Mouse (Mus musculus): ENCODE measurements at regions not wholly inside any gene's neighbourhood (a gene's known extent, or its start where the extent isn't known, plus 50 kb on each side); places are given as distances from the start of the nearest gene placed in this dataset.

DNA sequence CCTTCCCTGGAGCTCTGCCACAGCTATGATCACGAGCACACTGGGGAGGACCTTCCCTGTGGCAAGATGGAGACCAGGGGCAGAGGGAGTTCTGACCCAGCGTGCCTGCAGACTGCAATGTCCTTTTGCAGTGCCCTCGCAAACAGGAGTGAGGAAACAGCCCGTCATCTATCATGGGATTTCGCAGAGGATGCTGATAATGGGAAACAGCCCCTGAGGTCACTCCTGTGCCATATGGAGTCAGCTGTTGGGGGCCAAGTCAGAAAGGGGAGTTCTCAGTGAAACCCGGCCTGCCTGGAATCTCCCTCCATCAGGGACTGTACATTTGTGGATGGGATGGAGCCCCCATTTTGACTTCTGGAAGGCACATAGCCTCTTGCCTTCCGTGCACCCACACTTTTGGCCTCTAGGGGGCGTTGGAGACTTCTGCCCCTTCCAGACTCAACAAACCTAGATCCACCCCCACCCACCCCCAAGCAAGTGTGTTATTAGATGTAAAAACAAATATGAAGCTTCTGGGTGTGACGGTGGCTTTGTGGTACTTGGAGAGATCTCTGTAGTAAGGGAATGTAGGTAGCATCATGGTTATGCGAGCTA, 98.1 kb downstream of the Kdr start:
- in situ Hi-C loops (cut with MboI, MseI), result loop anchor here in 1 of 2 experiments (5.0 kb wide), 1 partner anchor 232 kb away; no protein-coding TSS in a partner anchor

DNA sequence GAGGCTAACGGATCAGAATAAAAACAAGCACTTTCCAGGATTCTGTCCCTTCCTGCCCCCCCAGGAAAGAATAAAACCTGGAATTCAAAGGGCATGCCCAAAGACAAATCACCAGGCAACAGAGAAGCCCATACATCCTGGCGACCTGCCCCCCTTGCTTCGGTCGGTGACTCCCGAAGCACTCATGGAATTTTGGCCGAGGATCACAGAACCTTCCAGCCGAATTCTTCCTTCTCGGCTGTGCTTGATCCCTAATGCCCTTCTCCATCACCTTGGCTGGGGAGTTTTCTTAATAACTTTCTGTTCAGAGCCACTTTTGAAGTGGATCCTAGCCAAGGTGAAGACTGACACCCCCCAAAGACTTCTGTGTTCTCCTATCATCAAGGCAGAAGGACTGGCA, 99.9 kb downstream of the Kdr start:
- in situ Hi-C loops (cut with MboI, MseI), result loop anchor here in 1 of 2 experiments (10.0 kb wide), 1 partner anchor 166 kb away; no protein-coding TSS in a partner anchor

DNA sequence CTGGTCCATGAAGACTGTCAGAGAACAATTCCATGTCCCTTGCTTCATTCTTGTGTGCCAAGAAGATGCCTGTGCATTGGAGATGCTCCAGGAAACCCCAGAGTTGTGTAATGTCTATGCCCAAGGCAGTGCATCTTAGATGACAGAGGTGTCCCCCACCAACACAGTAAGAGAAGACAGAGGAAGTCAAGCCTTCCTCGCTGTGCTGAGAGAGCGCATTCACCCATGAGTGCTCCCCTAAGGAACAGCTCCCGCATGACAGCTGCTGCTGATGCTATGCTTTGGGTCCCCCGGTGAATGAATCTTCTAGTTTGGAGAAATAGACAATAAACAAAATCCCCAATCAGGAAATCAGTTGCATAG, 100.7 kb downstream of the Kdr start:
- in situ Hi-C loops (cut with MboI, MseI), result loop anchor here in 1 of 2 experiments (10.0 kb wide), 1 partner anchor 167 kb away; no protein-coding TSS in a partner anchor

DNA sequence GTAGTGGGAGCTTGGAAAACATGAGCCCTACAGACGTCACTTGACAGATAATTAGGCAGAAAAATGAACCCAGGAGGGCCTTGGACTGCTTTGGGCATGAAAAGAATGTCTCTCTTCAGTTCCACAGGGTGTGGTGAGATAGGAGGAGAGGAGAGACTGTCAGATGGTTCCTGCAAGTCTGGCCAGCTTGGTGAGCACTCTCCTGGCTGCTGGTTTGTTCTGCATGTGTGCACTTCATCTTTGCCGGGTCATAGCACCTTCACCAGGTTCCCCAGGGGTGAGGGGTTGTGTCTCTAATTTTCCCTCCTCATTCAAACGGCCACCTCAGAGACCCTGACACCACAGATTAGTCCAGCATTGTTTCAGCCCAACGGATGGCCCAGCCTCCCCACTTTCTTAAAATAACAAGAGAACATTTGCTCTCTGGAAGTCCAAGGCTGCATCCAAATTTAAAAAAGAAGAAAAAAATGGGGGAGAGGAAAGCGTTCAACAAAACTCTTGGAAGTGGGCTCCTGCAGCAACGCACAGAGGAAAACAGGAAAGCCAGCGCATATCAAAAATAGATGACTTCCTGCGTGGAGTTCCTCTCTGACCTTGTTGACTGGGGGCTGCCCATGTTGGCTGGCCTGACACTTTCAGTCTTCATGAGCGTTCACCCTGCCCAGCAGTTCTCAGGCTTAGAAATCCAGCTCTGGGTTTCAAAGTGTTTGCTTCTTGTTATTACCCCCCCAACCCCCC, 101.2 kb downstream of the Kdr start:
- in situ Hi-C loops (cut with MboI, MseI), result loop anchor here in 1 of 2 experiments (10.0 kb wide), 1 partner anchor 168 kb away; no protein-coding TSS in a partner anchor

DNA sequence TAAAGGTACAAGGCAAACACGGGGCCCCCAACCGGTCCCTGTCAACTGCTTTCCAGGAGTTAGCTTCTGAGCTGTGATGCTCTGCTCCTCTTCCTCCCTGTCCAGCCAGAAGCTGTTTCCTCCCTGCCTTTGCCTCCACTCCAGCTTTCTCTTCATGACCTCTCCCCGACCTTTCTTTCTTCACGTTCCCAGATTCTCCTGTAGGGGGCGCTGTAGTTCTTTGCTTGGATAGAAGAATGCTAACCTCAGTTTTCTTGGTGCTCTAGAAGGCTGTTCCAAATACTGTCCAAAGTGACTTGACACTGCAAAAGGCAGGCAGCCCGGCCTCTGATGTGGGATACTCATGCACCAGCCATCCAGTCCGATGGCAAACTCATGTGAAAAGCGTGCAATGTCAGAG, 107.1 kb downstream of the Kdr start:
- in situ Hi-C loops (cut with MboI, MseI), result loop anchor here (5.0 to 10.0 kb wide), 2 partner anchors 174 to 241 kb away; no protein-coding TSS in a partner anchor

DNA sequence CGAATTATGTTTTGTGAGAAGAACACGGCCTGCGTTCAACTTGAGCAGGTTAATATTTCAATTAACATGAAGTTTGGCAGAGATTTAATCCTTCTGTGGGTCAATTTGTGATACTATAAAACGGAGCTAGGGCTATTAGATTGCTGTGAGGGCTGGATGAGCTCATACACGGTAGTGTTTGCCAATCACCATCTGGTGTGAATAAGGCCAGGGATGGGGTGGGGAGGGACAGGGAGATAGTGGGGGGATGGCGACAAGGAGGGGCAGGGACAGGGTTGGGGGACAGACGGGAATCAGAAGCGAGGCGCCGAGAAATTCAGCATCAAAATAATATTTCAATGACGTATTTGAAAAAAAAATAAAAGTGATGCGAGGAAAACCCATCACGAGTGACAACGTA, 107.6 kb downstream of the Kdr start:
- in situ Hi-C loops (cut with MboI, MseI), result loop anchor here (5.0 to 10.0 kb wide), 2 partner anchors 174 to 242 kb away; no protein-coding TSS in a partner anchor

DNA sequence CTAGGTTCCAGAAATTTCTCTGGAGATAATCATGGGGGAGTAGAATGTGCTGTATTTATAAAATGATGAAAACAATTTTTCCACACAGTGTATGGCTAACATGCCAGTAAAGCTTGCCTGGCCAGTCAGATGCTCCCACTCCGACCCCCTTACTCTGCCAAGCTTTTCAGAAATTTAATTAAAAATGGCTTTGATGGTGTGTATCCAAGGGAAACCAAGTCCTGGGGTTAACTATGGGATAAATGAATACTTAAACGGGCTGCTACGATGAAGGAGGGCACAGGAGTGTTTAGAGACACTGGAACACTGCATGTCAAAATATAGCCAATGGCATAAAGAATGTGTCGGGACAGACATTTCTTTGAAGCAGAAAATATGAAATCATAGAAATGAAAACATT, 108.7 kb downstream of the Kdr start:
- in situ Hi-C loops (cut with MboI, MseI), result no loop called here

DNA sequence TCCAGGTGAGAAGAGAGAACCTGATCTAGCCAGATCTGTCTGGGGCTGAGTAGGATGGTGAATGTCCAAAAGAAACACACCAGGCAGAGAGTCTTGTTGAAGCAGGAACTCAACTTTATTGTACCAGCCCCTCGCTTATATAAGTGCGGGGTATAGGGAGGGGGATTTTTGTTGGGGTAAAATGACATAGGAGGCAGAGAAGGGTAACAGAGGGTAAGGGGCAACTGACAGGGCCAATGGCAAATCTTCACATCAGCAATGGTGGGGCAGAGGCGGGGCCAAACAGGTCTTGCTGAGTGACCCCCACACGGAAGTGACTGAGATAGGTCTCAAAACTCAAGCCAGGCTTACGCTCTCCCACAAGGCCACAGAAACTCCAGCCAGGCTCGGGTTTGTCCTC, 113.2 kb downstream of the Kdr start:
- in situ Hi-C loops (cut with MboI, MseI), result no loop called here

DNA sequence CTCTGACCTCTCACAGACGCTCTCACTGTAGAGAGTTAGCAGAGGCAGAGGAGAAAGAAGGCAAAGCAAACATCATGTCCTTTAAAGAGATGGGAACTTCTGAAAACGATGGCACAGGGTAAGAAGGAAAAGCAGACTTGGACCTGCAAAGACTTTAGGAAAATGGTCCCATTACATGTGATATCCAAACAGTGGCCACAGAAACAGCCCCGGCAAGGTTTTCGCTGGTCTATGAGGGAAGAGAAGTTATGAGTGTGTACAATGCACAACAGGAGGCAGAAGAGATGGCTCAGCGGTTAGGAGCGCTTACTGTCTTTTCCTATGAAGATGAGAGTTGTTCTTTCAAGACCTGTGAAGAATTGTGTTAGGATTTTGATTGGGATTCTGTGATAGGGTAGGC, 114.9 kb downstream of the Kdr start:
- in situ Hi-C loops (cut with MboI, MseI), result no loop called here

DNA sequence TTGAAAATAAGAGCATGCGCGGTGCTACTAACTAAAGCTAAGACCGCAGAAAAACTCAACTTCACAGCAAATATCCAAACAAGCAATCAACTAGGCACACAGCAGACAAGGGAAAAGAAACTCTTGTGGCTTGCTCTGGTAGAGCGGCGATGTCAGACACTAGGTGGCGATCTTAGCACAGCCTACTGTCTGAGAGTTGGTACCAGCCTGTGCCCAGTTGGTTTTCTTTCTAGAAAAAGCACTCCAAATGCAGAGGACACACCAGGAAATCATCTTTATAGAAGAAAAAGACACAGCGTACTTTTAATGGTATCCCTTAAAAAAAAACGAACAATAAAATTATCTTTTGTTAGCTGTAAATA, 115.6 kb downstream of the Kdr start:
- in situ Hi-C loops (cut with MboI, MseI), result no loop called here

DNA sequence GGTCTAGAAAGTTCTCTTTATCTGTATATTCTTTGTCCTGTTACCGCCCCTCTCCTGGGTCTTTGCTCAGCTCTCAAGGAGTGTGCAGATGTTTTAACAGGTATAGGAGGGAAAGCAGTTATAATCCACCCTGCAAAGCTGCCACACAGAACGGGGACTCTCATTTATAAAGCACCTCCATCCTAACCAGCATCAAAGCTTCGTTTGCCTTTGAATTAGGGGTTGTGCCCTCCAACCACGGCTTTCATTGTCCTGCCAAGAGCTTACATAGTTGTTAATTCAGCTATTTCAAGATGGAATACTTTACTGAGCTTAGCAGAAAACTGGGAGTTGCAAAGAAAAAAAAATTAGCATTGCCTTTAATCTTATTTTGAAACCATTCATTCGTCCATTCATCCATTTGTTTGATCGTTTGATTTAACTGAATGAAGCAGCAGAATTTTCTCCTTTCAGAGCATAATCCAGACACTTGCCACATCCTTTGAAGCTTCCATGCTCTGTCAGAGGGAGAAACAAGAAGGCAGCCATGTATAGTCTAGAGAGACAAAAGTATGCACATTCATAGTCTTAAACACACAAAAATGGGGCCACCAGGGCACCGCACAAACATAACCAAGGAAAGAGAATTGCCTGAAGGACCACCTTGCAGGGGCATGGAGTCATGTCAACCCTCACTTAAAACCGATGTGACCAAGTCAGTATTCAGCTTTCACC, 116.2 kb downstream of the Kdr start:
- in situ Hi-C loops (cut with MboI, MseI), result no loop called here

DNA sequence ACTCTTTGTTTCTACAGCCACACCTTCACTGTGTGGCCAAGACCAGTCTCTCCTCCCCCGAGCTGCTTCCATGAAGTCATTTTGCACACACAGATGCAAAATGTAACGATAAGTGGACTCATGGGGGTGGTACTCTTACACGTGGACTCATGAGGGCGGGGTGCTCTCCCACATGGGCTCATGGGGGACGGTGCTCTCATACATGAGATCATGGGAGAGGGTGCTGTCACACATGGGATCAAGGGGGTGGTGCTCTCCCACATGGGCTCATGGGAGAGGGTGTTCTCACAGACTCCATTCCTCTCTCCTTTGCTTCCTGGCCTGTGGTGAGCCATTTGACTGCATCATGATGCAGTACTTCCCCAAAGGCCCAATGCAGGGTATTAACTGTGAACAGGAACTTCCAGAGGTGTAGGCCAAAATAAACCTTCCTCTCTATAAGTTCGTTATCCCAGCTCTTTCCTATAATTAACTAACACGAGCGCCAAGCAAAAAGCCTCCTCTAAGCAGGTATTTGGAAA, 118.9 kb downstream of the Kdr start:
- in situ Hi-C loops (cut with MboI, MseI), result no loop called here

DNA sequence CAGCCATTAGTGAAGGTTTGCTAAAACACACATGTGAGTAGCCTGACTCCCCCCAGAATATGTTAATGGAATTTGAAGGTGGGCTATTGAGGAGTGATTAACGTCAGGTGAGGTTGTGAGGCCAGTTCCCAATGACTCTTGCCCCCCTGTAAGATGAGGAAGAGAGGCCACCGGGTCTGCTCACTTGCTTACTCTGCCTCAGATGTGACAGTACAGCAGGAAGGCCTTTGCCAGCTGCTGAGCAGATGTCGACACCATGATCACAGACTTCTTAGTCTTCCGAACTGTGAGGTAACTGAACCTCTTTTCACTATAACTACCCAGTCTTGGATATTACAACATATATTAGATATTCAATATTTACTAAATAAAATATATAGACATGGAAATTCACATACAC, 127.4 kb downstream of the Kdr start:
- in situ Hi-C loops (cut with MboI, MseI), result loop anchor here (5.0 kb wide), 1 partner anchor 644 kb away; no protein-coding TSS in a partner anchor

DNA sequence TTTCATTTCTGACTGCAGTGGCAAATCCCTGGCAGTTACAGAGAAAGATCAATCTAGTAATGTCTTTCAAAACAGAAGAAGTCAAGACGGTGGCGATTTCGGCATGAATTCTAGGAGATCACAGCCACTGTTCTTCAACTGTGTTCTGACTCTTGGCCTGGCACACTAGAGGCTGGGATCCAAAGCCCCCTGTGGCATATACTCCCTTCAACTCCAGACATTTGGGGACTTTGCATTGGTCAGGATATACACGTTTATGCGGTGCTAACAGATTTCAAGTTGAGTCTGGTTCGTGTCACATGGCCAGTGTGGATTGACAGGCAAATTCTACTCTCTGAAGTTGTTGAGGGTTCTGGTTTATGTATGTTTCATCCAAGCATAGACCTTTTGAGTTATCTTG, 130.3 kb downstream of the Kdr start:
- in situ Hi-C loops (cut with MboI, MseI), result no loop called here

DNA sequence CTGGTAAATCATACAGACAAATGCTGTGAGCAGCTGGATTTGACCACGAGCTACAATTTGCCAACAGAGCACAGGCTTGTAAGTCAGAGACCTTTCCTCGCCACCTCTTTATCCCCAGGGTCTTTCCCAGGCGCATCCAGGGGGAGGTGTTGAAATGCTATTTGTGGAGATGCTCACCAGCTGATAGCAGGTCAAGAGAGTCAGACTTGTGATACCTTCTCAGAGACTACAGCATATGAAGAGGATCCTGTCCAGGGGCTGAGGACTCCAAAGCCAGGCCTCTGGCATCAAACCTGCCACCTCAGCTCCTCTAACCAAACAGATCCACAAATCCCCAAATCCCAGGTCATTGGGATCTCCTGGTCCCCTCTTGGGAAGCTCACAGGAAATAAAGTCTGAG, 130.9 kb downstream of the Kdr start:
- in situ Hi-C loops (cut with MboI, MseI), result no loop called here

DNA sequence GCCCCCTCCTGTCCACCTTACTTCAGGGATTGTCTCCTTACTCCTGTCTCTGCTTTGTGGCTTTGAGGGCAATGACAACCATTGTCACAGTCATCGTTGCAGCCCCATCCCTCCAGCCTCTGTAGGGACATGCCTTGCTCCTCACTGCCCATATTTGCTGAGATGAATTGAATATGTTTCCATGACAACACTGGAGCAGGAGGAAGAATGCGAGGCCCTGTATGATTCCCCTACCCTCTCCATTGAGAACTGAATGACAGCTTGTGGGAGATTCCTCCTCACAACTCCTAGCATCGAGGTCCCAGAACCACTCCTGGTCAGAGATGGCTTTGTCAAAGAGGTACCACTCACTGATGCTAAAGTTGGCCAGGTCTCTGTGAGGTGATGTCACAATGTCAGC, 132.2 kb downstream of the Kdr start:
- in situ Hi-C loops (cut with MboI, MseI), result no loop called here

DNA sequence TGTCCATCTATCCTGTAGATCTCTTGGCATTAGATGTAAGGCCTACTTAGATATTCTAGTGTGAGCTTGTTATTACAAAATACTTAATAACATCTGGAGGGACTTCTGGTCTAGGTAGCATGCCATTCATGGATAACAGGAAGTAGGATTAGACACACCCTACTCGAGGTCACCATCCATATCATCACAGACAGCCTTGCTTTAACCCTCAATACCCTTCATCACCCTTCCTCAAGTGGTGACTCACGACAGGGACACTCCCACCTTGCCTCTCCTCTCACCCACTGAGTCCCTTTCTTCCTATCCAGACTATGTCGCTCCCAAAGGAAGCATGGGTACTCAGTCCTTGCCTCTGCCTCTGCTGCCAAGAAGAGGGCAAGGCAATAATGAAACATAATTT, 134.5 kb downstream of the Kdr start:
- in situ Hi-C loops (cut with MboI, MseI), result no loop called here

DNA sequence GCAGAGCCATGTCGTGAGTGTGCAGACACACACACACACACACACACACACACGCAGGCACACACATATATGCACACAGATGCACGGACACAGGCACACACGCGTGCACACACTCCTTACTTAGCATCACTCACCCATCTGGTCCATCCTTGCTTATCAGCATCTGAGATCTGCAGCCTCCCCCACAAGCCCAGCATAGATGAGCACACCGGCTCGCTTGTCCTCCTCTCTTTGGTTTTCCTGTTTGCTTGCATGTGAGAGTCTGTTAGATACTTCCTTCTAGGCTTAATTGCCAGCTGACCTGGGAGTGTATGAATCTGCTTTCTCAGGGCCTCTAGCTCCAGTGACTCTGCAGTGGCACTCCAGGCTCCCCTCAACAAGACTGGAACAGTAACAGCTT, 137.8 kb downstream of the Kdr start:
- in situ Hi-C loops (cut with MboI, MseI), result no loop called here

DNA sequence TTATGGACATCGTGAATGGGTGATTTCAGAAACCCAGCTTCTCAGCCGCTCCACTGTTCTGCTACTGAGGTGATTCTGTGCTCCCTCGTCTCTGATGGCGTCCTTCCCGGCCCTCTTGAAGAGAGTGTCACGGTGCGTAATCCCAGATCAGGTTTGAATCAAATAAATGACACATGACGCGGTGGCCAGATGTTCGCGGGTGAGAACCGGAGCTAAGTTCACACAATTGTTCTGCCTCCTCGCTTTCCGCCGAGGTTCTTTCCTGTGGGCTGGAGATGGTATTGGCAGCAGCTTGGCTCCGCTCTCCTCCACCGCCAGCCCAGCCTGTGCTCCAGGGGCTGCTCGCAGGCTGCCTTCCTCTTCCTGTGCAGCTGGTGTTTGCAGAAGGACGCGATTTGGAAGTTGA, 142.7 kb downstream of the Kdr start:
- in situ Hi-C loops (cut with MboI, MseI), result no loop called here

DNA sequence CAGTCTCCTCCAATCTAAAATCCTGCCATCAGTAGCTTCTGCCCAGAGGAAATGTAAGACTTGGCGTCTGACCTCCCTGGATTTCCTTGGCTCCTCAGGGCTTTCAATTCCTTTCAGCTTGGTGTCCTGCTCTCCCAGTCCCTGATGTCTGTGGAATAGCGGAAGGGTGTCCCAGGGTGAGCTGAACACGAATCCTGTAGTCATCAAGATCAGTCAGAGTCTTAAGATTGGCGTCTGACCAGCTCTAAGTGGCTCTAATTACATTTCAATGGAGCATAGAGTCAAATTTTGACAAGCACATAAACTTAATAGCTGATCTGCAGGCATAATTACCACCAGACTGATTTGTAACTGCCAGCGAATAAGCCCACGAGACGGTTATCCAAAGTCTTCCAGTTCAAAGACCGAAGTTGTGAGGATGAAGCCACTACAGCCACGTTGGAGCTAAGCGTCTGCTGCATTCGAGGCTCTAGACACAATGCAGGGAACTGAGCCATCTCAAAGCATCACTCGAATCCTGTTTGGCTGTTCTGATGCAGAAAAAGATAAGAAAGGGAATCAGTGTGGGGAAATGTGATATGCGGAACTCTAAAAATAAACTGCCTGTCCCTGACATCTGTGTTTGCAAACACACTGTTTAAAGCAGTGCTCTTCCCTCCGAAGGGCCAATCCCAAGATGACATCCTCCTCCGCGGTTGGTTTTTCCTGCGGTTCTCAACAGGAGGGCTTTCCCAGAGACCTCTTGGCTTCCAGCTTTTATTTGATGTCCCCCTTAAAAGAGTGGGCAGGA, 143.3 kb downstream of the Kdr start:
- in situ Hi-C loops (cut with MboI, MseI), result no loop called here

DNA sequence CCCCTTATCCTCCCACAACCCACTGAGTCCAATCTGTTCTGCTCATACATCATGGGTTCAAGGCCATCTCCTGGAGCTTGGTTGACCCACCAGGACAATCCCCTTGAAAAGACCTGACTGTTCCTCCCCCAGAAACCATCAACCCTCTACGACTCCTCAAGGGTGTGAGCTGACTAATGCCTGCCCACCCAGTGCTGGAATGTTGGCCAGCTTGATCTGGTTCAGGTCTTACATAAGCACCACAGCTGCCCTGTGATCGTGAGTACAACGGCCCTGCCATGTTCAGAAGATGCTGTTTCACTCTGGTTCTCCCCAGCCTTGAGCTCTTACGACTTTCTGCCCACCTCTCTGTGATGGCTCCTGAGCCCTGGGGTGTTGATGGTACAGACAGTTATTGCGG, 145.9 kb downstream of the Kdr start:
- in situ Hi-C loops (cut with MboI, MseI), result no loop called here

All from T-helper 17 cell (primary cell).